Mouse (Mus musculus) spleen, adult 18-20 months (tissue): ENCODE measurements around the gene Olfr1152.

Experiments used
- DNase-seq, 2 experiments: peaks; one replicate each; pipeline ENCODE4 v3.0.0; 2022; ENCODE audit warnings: mixed read lengths in 2 of 2

Olfr1152 gene

GRCm38 (mm10) chr2:87866192-87866591, at the start of gene Olfr1152:
Gene Olfr1152 (plus strand): TSS chr2:87866492.
- no peak for DNase-seq

GRCm38 (mm10) chr2:87830233-87830632, 36.1 kb upstream of the Olfr1152 start, which contains the start of gene Olfr1148:
Gene Olfr1148 (plus strand): TSS chr2:87830533.
- DNase-seq, result no peak

- no peak for DNase-seq
Measured at GRCm38 (mm10) chr2:87843693-87844092, 22.6 kb upstream of the Olfr1152 start, which contains the start of gene Olfr1150-ps1. Gene Olfr1150-ps1 (plus strand): TSS chr2:87843993.

GRCm38 (mm10) chr2:87855562-87855961, 10.7 kb upstream of the Olfr1152 start, which contains the start of gene Olfr1151:
Gene Olfr1151 (plus strand): TSS chr2:87855862.
- no peak for DNase-seq

- no peak for DNase-seq
Measured at GRCm38 (mm10) chr2:87894662-87895061, 28.4 kb downstream of the Olfr1152 start, which contains the start of gene Olfr1153. Gene Olfr1153 (plus strand): TSS chr2:87894962.

- DNase-seq, result no peak
Measured at GRCm38 (mm10) chr2:87905066-87905465, 38.8 kb downstream of the Olfr1152 start, which contains the start of gene Olfr1154. Gene Olfr1154 (minus strand): TSS chr2:87905166.
